Mouse (Mus musculus) stomach, embryonic 16.5 days (tissue): Measurements from ENCODE around the gene Nkx1-1. TPM values are rescaled to one million over a fixed set of nuclear protein-coding genes. Genes with fewer than 3 reads are reported as not detected.
A peak's percentile ranks its signal among the peaks of the same experiment; 100 is the strongest.

Experiments used
- ATAC-seq: fragments of 200-750 bp; cut with Nextera tagmentation; 2 replicates; pipeline ENCODE4 v1.8.0; 2017; ENCODE audit warnings: moderate number of reproducible peaks, moderate TSS enrichment; ENCODE audit not compliant: insufficient read depth, low FRiP score
- H3K27ac ChIP-seq: fragments of 300-500 bp; sonication (generic); 2 replicates; pipeline ENCODE4 v1.5.1; 2014; ENCODE audit warnings: low read length
- H3K27me3 ChIP-seq: fragments of 300-500 bp; sonication (generic); 2 replicates; pipeline ENCODE4 v1.6.1; 2014; ENCODE audit warnings: low read length, control low read depth, mixed read lengths; ENCODE audit not compliant: control insufficient read depth, insufficient read depth
- H3K36me3 ChIP-seq: fragments of 300-500 bp; sonication (generic); 2 replicates; pipeline ENCODE4 v1.6.1; 2014; ENCODE audit warnings: low read length; ENCODE audit not compliant: control insufficient read depth, insufficient read depth
- H3K4me1 ChIP-seq: fragments of 300-500 bp; sonication (generic); 2 replicates; pipeline ENCODE4 v1.6.1; 2014; ENCODE audit warnings: low read length, control low read depth, mixed read lengths; ENCODE audit not compliant: control insufficient read depth, insufficient read depth
- H3K4me2 ChIP-seq: fragments of 300-500 bp; sonication (generic); 2 replicates; pipeline ENCODE4 v1.6.1; 2014; ENCODE audit warnings: low read depth, low read length, mixed read lengths
- H3K4me3 ChIP-seq: fragments of 300-500 bp; sonication (generic); replicated peaks from 2 replicates; pipeline ENCODE4 v1.5.1; 2014; ENCODE audit warnings: mild to moderate bottlenecking, low read length
- H3K9ac ChIP-seq: fragments of 300-500 bp; sonication (generic); 2 replicates; pipeline ENCODE4 v1.6.1; 2014; ENCODE audit warnings: low read length
- H3K9me3 ChIP-seq: fragments of 300-500 bp; sonication (generic); replicated peaks from 2 replicates; pipeline ENCODE4 v1.6.1; 2016; ENCODE audit warnings: low read length, control low read depth; ENCODE audit not compliant: control insufficient read depth
- WGBS: fragments of 180-500 bp; shearing (Covaris S2); extraction: QIAGEN DNeasy Blood & Tissue Kit; methylation state at CpG from one replicate; pipeline ENCODE4 v1.1.7; 2014; 5-methylcytosine and 5-hydroxymethylcytosine counted together
- polyA plus RNA-seq: library from polyadenylated mRNA; unstranded; fragments of >200 nt; fragmentation: Nextera tagmentation; extraction: Ambion mirVana; gene quantifications from 2 replicates; pipeline ENCODE4 v1.2.1, GENCODE M21; 2015

Gene Nkx1-1
- not detected in 2 replicates for polyA plus RNA-seq

- H3K27ac ChIP-seq, result no peak within 1 kb of the TSS
- peaks cover 14% of the 10 kb centered on the region for H3K4me1 ChIP-seq
- H3K27me3 ChIP-seq, result peaks cover 96% of the 10 kb centered on the region
- no peaks in the 10 kb centered on the region for H3K36me3 ChIP-seq
- H3K9ac ChIP-seq, result no peak within 1 kb of the TSS
- under 1% methylated on average over 89 of the region's 90 CpGs for WGBS
- peak within 1 kb of the TSS; percentile 15 for H3K4me3 ChIP-seq
- ATAC-seq, result no peak
- no peaks in the 10 kb centered on the region for H3K9me3 ChIP-seq
- peak within 1 kb of the TSS; percentile 2; the same call in 1 of the 2 replicates for H3K4me2 ChIP-seq
Observed at GRCm38 (mm10) chr5:33433201-33434138, at the start of gene Nkx1-1. Gene Nkx1-1, minus strand, starts transcription at chr5:33433976.

GRCm38 (mm10) chr5:33481318-33481685 is 47.5 kb upstream of the Nkx1-1 start:
- Histone ChIP-seq H3K27me3 (no peaks in the 10 kb centered on the region), H3K27ac (no peak overlapping the region), H3K4me1 (no peaks in the 10 kb centered on the region), H3K9me3 (no peaks in the 10 kb centered on the region), H3K9ac (no peak overlapping the region), H3K4me3 (no peak overlapping the region), H3K4me2 (no peak overlapping the region), H3K36me3 (no peaks in the 10 kb centered on the region)
- 0 out of 2 replicates have a peak, but pooled peaks have one; percentile 29 for ATAC-seq
- WGBS, result 31% methylated on average over 7 of the region's 7 CpGs

GRCm38 (mm10) chr5:33480582-33481317 is 47.0 kb upstream of the Nkx1-1 start:
- 53% methylated on average over 26 of the region's 26 CpGs for whole genome bisulfite sequencing
- 0 out of 2 replicates have a peak, but pooled peaks have one; percentile 21 for ATAC-seq
- Histone ChIP-seq H3K9ac (no peak overlapping the region), H3K9me3 (no peaks in the 10 kb centered on the region), H3K27me3 (no peaks in the 10 kb centered on the region), H3K36me3 (no peaks in the 10 kb centered on the region), H3K4me3 (no peak overlapping the region), H3K4me1 (no peaks in the 10 kb centered on the region), H3K27ac (no peak overlapping the region), H3K4me2 (no peak overlapping the region)

- no peaks in the 10 kb centered on the region for H3K36me3 ChIP-seq
- H3K4me3 ChIP-seq, result no peak overlapping the region
Observed at GRCm38 (mm10) chr5:33465464-33465863, 31.7 kb upstream of the Nkx1-1 start.

GRCm38 (mm10) chr5:33464390-33464789 is 30.6 kb upstream of the Nkx1-1 start:
- ATAC-seq, result no peak
- WGBS, result 62% methylated on average over 7 of the region's 7 CpGs

More at GRCm38 (mm10) chr5:33465464-33465863, 31.7 kb upstream of the Nkx1-1 start:
- H3K27ac ChIP-seq, result no peak overlapping the region
- H3K27me3 ChIP-seq, result no peaks in the 10 kb centered on the region
- no peak overlapping the region for H3K9ac ChIP-seq
- WGBS, result 48% methylated on average over 11 of the region's 11 CpGs
- no peaks in the 10 kb centered on the region for H3K4me1 ChIP-seq
- H3K9me3 ChIP-seq, result no peaks in the 10 kb centered on the region
- ATAC-seq, result no peak
- no peak overlapping the region for H3K4me2 ChIP-seq

GRCm38 (mm10) chr5:33459111-33459510 is 25.3 kb upstream of the Nkx1-1 start:
- 43% methylated on average over 2 of the region's 2 CpGs for WGBS
- Histone ChIP-seq H3K27me3 (no peaks in the 10 kb centered on the region), H3K27ac (no peak overlapping the region), H3K4me2 (no peak overlapping the region), H3K4me3 (no peak overlapping the region), H3K4me1 (no peaks in the 10 kb centered on the region), H3K9me3 (no peaks in the 10 kb centered on the region), H3K9ac (no peak overlapping the region), H3K36me3 (no peaks in the 10 kb centered on the region)
- no peak for ATAC-seq

More at GRCm38 (mm10) chr5:33464390-33464789, 30.6 kb upstream of the Nkx1-1 start:
- Histone ChIP-seq H3K4me3 (no peak overlapping the region), H3K4me2 (no peak overlapping the region), H3K4me1 (no peaks in the 10 kb centered on the region), H3K36me3 (no peaks in the 10 kb centered on the region), H3K9me3 (no peaks in the 10 kb centered on the region), H3K27me3 (no peaks in the 10 kb centered on the region), H3K27ac (no peak overlapping the region), H3K9ac (no peak overlapping the region)

GRCm38 (mm10) chr5:33458132-33458622 is 24.4 kb upstream of the Nkx1-1 start:
- Histone ChIP-seq H3K9me3 (no peaks in the 10 kb centered on the region), H3K4me2 (no peak overlapping the region), H3K4me3 (no peak overlapping the region), H3K27ac (no peak overlapping the region), H3K36me3 (no peaks in the 10 kb centered on the region), H3K27me3 (no peaks in the 10 kb centered on the region), H3K9ac (no peak overlapping the region), H3K4me1 (no peaks in the 10 kb centered on the region)
- WGBS, result 62% methylated on average over 3 of the region's 3 CpGs
- ATAC-seq, result no peak

- no peak for ATAC-seq
- 46% methylated on average over 8 of the region's 8 CpGs for WGBS
- Histone ChIP-seq H3K27ac (no peak overlapping the region), H3K4me2 (no peak overlapping the region), H3K27me3 (no peaks in the 10 kb centered on the region), H3K9ac (no peak overlapping the region), H3K9me3 (no peaks in the 10 kb centered on the region), H3K36me3 (no peaks in the 10 kb centered on the region), H3K4me1 (no peaks in the 10 kb centered on the region), H3K4me3 (no peak overlapping the region)
Observed at GRCm38 (mm10) chr5:33455737-33456136, 22.0 kb upstream of the Nkx1-1 start.

- no peaks in the 10 kb centered on the region for H3K9me3 ChIP-seq
- no peaks in the 10 kb centered on the region for H3K36me3 ChIP-seq
- H3K4me3 ChIP-seq, result no peak overlapping the region
- no peak overlapping the region for H3K27ac ChIP-seq
- ATAC-seq, result no peak
- no peak overlapping the region for H3K4me2 ChIP-seq
- no peaks in the 10 kb centered on the region for H3K4me1 ChIP-seq
- 56% methylated on average over 9 of the region's 9 CpGs for WGBS
- H3K27me3 ChIP-seq, result peaks cover 31% of the 10 kb centered on the region
- no peak overlapping the region for H3K9ac ChIP-seq
Observed at GRCm38 (mm10) chr5:33443794-33444193, 10.0 kb upstream of the Nkx1-1 start.
